Mouse (Mus musculus) myocyte (in vitro differentiated cells): ENCODE results near the gene Usp7. TPM values are rescaled to one million over a fixed set of nuclear protein-coding genes. Genes with fewer than 3 reads are reported as not detected.

Experiments used
- H3K27me3 ChIP-seq: one replicate; pipeline ENCODE4 v1.6.1; 2011; ENCODE audit not compliant: control insufficient read depth, insufficient read depth, insufficient read length
- H3K36me3 ChIP-seq: one replicate; pipeline ENCODE4 v1.6.1; 2011; ENCODE audit not compliant: control insufficient read depth, insufficient read depth
- H3K4me2 ChIP-seq: one replicate; pipeline ENCODE4 v1.6.1; 2011; ENCODE audit warnings: low read depth, control low read depth
- H3K4me3 ChIP-seq: one replicate; pipeline ENCODE4 v1.5.1; 2011; ENCODE audit warnings: mild to moderate bottlenecking, control low read depth, moderate library complexity
- H3K79me2 ChIP-seq: one replicate; pipeline ENCODE4 v1.6.1; 2011; ENCODE audit not compliant: control insufficient read depth, insufficient read depth
- H3ac ChIP-seq: one replicate; pipeline ENCODE4 v1.6.1; 2011; ENCODE audit not compliant: control insufficient read depth, insufficient read length
- CEBPB ChIP-seq: IDR thresholded peaks from 2 replicates; pipeline ENCODE4 v1.6.1; 2011; ENCODE audit warnings: mild to moderate bottlenecking, moderate library complexity; ENCODE audit not compliant: poor library complexity, insufficient read depth, severe bottlenecking
- E2F4 ChIP-seq: IDR thresholded peaks from one replicate; pipeline ENCODE4 v1.6.1; 2011; ENCODE audit warnings: mild to moderate bottlenecking, control low read depth, moderate library complexity; ENCODE audit not compliant: insufficient read depth
- MAX ChIP-seq: IDR thresholded peaks from one replicate; pipeline ENCODE4 v1.6.1; 2011; ENCODE audit warnings: low read depth, mild to moderate bottlenecking, control low read depth
- MYOD1 ChIP-seq, 3 experiments: IDR thresholded peaks; one replicate each; pipeline ENCODE4 v1.6.1; 2011; ENCODE audit warnings: control low read depth in 2 of 3, low read depth in 2 of 3, mild to moderate bottlenecking in 2 of 3, moderate library complexity in 1 of 3; ENCODE audit not compliant: insufficient read length in 2 of 3, control insufficient read depth in 1 of 3
- MYOG ChIP-seq, 3 experiments: IDR thresholded peaks; one replicate each; pipeline ENCODE4 v1.6.1; 2011; ENCODE audit warnings: control low read depth in 2 of 3, low read depth in 2 of 3, mild to moderate bottlenecking in 2 of 3; ENCODE audit not compliant: insufficient read length in 2 of 3, control insufficient read depth in 1 of 3, insufficient read depth in 1 of 3
- POLR2A ChIP-seq: IDR thresholded peaks from one replicate; pipeline ENCODE4 v1.6.1; 2011; ENCODE audit warnings: low read depth, mild to moderate bottlenecking, control low read depth, moderate library complexity; ENCODE audit not compliant: insufficient read length
- POLR2AphosphoS2 ChIP-seq: IDR thresholded peaks from one replicate; pipeline ENCODE4 v1.6.1; 2011; ENCODE audit warnings: low read depth, control low read depth; ENCODE audit not compliant: insufficient read length
- REST ChIP-seq: IDR thresholded peaks from one replicate; pipeline ENCODE4 v1.6.1; 2011; ENCODE audit warnings: mild to moderate bottlenecking, control low read depth, moderate library complexity; ENCODE audit not compliant: insufficient read depth, insufficient read length
- SRF ChIP-seq: IDR thresholded peaks from one replicate; pipeline ENCODE4 v1.6.1; 2011; ENCODE audit warnings: low read depth; ENCODE audit not compliant: control insufficient read depth, insufficient read length
- TCF12 ChIP-seq: IDR thresholded peaks from one replicate; pipeline ENCODE4 v1.6.1; 2011; ENCODE audit warnings: mild to moderate bottlenecking, control low read depth; ENCODE audit not compliant: poor library complexity, insufficient read depth, severe bottlenecking
- TCF3 ChIP-seq: IDR thresholded peaks from one replicate; pipeline ENCODE4 v1.6.1; 2011; ENCODE audit warnings: low read depth, control low read depth; ENCODE audit not compliant: insufficient read length
- USF1 ChIP-seq: IDR thresholded peaks from one replicate; pipeline ENCODE4 v1.6.1; 2011; ENCODE audit warnings: low read depth, mild to moderate bottlenecking, control low read depth, moderate library complexity
- polyA plus RNA-seq: library from polyadenylated mRNA; unstranded; fragments of >200 nt; fragmentation: generic; extraction: Trizol; gene quantifications from one replicate; pipeline ENCODE4 v1.2.1, GENCODE M21; 2012; ENCODE audit warnings: missing spikeins

Usp7 gene
- polyA plus RNA-seq, 1 experiment = 24.0 TPM

DNA sequence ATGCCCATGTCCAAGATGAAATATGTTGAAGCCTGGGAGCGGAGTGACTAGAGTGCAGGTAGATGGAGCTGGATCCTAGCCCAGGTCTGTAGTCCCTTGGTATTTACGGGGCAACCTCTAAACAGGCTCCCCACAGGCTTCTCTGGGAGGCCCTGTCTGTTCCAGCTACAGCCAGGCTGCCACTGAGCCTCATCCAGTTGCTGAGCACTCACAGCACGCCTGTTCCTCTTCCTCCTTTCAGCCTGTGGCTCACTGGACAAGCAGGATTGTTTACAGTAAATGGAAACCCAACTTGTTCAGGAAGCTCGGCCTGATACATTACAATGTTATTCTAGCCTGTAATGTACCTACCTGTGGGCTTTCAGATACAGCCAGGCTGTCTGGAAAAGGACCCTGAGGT lies 23.5 kb downstream of the Usp7 start:
- Histone ChIP-seq H3ac (no peak overlapping the region), H3K4me2 (no peak overlapping the region)
- no peak for TF ChIP-seq TCF3
- TF ChIP-seq MYOD1 (IDR thresholded peaks at IDR 0.05; ENCODE audit: control insufficient read depth in 1 of 3, insufficient read length in 2 of 3, low read depth in 2 of 3) = no peak
- TF ChIP-seq REST = no peak
- no peak for TF ChIP-seq MAX
- TF ChIP-seq E2F4 = no peak
- TF ChIP-seq MYOG (IDR thresholded peaks at IDR 0.05; ENCODE audit: control insufficient read depth in 1 of 3, insufficient read depth in 1 of 3, insufficient read length in 2 of 3, low read depth in 2 of 3) = no peak
- TF ChIP-seq POLR2AphosphoS2 = no peak
- no peak for TF ChIP-seq CEBPB
- no peak for TF ChIP-seq SRF
- no peak for TF ChIP-seq TCF12
- TF ChIP-seq POLR2A = no peak
- no peak for TF ChIP-seq USF1

DNA sequence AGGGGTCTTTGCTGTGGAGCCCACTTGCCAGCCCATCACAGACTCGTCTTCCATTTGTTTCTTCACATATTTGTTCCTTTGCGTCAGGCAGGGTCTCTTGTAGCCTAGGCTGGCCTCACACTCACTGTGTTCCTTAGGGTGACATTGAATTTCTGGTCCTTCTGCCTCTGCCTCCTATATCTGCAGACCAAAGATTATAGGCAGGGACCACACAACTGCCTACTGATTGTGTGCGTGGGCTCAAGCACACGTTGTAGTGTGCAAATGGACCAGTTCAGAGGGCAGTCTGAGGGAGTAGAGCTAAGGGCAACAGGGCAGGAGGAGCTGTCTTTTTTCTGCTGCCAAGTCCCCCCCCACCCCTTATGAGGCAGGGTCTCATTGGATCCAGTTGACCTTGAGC lies 24.0 kb downstream of the Usp7 start:
- Histone ChIP-seq H3K27me3 (peaks cover 4% of the 10 kb centered on the region), H3K79me2 (no peaks in the 10 kb centered on the region), H3K4me3 (no peak overlapping the region), H3K36me3 (no peaks in the 10 kb centered on the region), H3K4me2 (no peak overlapping the region), H3ac (no peak overlapping the region)
- TF ChIP-seq TCF12 (no peak), CEBPB (no peak), MAX (no peak), USF1 (no peak), E2F4 (no peak), MYOD1 (IDR thresholded peaks at IDR 0.05; ENCODE audit: control insufficient read depth in 1 of 3, insufficient read length in 2 of 3, low read depth in 2 of 3) (no peak), REST (no peak), TCF3 (no peak), POLR2A (no peak), SRF (no peak), POLR2AphosphoS2 (no peak), MYOG (IDR thresholded peaks at IDR 0.05; ENCODE audit: control insufficient read depth in 1 of 3, insufficient read depth in 1 of 3, insufficient read length in 2 of 3, low read depth in 2 of 3) (no peak)

More for the DNA sequence above, 23.5 kb downstream of the Usp7 start:
- no peaks in the 10 kb centered on the region for H3K79me2 ChIP-seq
- H3K4me3 ChIP-seq = no peak overlapping the region
- no peaks in the 10 kb centered on the region for H3K36me3 ChIP-seq
- peaks cover 4% of the 10 kb centered on the region for H3K27me3 ChIP-seq

DNA sequence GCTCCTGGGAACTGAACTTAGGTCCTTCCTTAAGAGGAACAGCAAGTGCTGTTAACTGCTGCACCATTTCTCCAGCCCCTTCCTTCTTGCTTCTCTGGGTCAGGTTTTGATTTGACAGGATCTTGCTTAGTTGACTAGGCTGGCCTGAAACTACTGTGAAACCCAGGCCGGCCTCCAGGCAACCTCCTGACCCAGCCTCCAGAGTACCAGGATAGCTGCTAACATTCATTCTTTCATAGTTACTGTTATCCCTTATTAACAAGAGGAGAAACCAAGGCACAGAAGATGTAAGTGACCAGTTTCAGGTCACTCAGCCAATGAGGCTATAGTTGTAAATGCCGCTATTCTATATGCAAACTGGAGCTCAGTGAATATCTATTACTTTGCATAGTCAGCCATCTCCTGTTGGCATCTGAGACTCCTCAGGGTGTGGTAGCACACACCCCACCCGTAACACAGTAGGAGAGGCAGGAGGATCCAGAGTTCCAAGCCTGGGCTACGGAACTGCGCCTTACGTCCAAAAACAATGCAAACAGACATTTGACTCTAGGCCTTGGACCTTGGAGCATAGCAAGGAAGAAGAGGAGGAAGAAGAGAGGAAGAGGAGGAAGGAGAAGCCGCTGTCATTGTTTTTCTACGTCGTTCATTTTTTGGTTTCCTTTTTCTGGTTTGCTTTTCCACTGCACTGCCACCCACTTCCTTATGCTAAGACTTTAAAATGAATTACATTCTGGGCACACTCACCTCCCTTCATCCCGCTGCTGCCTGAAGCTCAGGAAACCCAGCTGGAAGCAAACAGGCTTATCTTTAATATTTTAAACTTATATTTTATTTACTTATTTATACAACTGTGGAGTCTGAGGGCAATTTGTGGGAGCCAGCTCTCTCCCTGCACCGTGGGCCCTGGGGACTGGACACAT lies 24.7 kb downstream of the Usp7 start:
- H3K27me3 ChIP-seq = peaks cover 4% of the 10 kb centered on the region
- no peaks in the 10 kb centered on the region for H3K36me3 ChIP-seq
- H3ac ChIP-seq = no peak overlapping the region
- no peak overlapping the region for H3K4me2 ChIP-seq
- no peaks in the 10 kb centered on the region for H3K79me2 ChIP-seq
- no peak overlapping the region for H3K4me3 ChIP-seq
- no peak for TF ChIP-seq TCF3
- no peak for TF ChIP-seq POLR2A
- TF ChIP-seq USF1 = no peak
- no peak for TF ChIP-seq MYOD1 (IDR thresholded peaks at IDR 0.05; ENCODE audit: control insufficient read depth in 1 of 3, insufficient read length in 2 of 3, low read depth in 2 of 3)
- no peak for TF ChIP-seq SRF
- no peak for TF ChIP-seq CEBPB
- TF ChIP-seq REST = no peak
- no peak for TF ChIP-seq POLR2AphosphoS2
- TF ChIP-seq MYOG (IDR thresholded peaks at IDR 0.05; ENCODE audit: control insufficient read depth in 1 of 3, insufficient read depth in 1 of 3, insufficient read length in 2 of 3, low read depth in 2 of 3) = no peak
- TF ChIP-seq MAX = no peak
- TF ChIP-seq TCF12 = no peak
- TF ChIP-seq E2F4 = no peak

DNA sequence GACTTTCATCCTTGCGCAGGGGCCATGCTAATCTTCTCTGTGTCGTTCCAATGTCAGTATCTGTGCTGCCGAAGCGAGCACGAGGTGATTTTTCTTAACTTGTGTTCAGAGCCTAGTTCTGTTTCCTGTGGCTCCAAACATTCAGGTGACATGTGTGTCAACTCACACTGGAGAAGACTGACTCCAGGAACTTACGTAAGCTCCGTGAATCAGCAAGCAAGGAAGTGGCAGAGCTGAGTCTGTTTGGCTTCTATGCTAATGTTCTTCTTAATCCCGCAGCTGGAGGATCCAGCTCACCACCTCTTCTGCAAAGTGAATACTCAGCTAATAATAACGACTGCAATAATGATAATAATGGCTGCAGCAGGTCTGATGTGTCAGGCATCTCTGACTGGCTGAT lies 25.9 kb downstream of the Usp7 start:
- Histone ChIP-seq H3K4me3 (no peak overlapping the region), H3K79me2 (no peaks in the 10 kb centered on the region), H3ac (no peak overlapping the region), H3K4me2 (no peak overlapping the region), H3K36me3 (no peaks in the 10 kb centered on the region), H3K27me3 (peaks cover 4% of the 10 kb centered on the region)
- TF ChIP-seq POLR2AphosphoS2 = no peak
- TF ChIP-seq SRF = no peak
- no peak for TF ChIP-seq CEBPB
- no peak for TF ChIP-seq REST
- TF ChIP-seq MAX = no peak
- TF ChIP-seq TCF3 = no peak
- TF ChIP-seq USF1 = no peak
